Mouse (Mus musculus): ENCODE measurements around the gene Wbp1.

GRCm38 (mm10) chr6:83084477-83084876 is 36.9 kb downstream of the Wbp1 start:
- TF ChIP-seq CTCF (IDR thresholded peaks at IDR 0.05; ENCODE audit: low read depth) (no peak), EP300 (optimal IDR thresholded peaks at IDR 0.05) (no peak)
